Mouse (Mus musculus): ENCODE data around the gene Eva1c.

The Eva1c gene

DNA sequence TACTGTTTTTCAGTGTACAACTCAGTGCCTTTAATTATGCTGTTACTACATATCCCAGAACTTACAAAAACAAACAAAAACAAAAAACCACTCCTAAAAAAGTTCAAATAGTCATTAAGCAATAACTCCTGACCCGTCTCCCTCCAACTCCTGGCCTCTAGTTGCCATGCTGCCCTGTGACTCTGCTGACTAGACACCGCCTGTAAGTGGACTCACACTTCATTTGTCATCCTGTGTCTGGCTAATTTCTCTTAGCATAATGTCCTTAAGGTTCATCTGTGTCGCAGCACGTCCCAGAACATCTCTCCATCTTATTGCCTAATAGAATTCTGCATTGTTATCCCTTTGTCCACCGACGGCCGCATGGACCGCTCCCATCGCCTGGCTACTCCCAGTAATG is 979 bp downstream of the Eva1c start:
- DNase-seq = no peak

DNA sequence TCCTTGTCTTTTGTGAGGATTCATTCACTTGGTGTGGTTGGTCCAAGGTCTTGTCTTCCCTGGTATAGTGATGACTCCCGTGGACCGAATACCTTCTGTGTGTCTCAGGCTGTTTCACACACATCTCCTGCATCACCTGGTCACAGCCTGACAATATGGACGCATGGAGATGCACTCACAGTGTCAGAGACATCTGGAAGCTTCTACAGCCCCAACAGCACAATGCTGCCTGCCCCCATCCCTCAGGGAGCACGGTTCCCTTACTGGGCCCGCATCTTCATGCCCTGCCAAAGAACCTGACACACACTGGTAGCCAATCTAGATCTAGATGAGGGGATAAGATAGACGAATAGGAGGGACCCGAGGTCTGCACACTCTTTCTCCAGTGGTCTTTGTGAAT is 2.6 kb downstream of the Eva1c start:
- no peak for DNase-seq

DNA sequence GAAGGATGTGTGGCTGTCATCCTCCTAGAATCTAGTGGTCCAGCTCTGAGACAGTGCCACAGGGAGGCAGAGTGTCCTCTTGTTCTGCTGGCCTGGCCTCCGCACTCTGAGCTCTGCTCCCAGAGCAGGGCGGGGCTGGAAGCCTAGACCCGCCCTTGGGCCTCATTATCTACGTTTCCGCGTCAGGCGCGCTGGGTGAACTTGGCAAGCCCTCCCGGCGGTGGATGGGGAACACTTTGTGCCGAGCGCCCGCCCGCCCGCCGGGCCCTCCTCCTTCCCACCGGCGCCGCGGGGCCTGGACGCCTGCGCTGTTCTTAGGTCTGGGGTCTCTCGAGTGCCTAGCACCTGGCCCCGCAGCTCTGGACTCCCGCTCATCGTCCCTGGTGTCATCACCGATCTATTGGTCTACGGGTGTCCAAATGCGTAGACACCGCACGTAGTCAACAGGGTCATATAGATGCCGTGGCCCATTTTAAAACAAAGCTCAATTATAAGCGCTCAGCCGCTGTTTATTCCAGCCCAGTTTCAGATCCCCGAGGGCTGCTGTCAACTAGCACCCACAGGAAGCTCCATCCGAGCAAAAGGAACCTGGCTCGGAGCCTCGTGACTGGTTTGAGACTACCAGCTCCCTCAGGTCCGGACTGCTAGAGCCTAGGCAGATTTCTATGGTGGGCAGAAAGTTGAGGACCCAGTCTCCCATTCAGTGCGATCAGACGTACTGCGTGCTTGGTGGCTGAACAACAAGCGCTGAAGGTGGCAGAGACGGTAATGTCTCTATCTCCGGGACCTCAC is 3.6 kb downstream of the Eva1c start:
- DNase-seq = peak; percentile 93

DNA sequence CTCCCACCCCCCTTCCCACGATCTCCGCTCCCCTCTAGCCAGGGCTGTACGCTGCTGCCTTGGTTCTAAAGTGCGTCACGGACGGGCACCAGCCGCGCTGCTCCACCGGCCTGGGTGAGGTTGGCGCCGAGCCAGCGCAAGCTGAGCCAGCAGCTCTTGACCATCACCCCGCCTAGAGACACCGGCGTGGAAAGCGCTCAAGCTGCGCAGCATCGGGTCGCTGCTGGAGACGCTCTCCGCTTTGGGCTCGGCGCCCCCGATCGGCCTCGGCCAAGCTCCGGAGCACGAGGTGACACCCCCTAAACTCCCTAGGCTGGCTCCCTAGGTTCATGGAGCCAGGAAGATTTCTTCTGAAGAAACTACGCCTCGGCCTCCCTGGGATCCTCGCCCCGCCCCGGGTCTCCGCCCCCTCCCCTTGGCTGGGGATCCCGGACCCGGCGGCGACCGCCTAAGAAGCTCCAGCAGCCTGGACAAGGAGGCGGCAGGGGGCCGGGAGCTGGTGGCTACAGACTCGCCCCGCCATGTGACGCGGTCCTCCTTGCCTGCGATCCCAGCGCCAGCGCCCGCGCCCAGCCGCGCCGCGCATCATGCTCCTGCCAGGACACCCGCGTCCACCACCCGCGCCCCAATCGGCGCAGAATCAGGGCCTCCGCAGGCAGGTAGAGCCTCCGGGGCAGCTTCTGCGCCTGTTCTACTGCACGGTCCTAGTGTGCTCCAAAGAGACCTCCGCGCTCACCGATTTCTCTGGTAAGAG is 4.3 kb downstream of the Eva1c start:
- peak; percentile 87 for DNase-seq

DNA sequence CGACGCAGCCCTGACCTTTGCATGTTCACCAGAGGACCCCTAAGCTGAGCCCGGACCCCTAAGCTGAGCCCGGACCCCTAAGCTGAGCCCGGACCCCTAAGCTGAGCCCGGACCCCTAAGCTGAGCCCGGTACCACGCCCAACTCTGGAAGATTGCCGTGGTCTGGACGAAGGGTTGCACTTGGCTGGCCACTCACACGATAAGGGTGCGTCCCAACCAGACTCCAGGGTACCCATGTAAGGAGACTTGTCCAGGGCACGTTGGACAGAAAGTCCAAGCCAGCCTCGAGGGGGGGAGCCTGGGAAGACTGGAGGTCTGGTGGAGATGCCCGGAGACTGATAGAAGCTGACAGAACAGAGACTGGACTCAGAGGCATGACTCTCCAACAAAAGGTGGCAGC is 5.2 kb downstream of the Eva1c start:
- no peak for DNase-seq

DNA sequence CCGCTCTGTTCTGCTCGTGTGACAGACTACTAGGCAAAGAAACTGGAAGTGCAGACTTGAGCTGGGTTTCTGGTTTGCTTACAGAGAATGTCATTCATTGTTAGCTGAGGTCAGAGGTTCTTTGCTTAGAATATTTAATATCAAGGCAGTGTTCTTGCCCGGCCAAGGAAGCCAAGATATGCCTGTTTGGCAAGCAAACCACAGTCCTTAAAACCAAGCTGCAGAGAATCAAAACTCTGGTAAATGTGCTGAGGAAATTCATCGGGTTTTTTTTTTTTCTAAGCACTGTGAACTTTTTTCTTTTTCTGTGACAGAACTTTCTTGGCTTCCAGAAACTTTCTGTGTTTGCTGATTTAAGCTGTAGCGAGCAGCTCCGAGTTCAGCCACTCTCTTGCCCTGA is 6.0 kb downstream of the Eva1c start:
- DNase-seq = no peak

DNA sequence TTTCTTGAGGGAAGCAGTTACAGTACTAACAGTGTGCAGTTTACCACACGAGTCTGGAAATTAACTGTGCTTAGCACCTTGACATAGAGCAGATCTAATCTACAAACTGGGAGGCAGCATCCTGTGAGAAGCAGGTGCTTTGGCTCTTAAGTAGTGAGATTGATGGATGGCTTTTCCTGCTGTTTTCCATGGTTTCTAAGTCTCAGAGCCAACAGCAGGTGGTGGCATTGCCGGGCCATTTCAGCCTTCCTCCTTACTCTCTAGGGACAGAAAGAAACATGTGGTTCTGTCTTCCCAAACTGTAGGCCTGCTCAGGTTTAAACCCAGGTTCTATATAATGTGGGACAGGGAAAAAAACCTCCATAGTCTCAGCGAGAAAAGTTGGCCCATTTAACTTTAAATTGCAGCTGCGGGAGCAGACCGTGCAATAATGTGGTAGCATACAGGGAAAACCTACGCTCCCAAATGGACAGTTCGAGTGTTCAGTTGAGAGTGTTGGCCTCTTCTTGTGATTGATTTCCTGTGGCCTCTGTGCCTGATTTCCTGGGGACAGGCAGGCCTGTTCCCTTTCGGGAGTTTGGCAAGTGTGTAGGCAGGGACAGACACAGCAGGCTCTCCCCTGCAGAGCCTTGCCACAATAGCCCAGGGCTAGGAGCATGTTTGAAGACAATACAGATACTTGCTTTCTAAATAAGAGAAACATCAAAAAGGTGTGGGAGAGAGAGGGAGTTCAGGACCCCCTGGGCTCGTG is 6.7 kb downstream of the Eva1c start:
- no peak for DNase-seq

DNA sequence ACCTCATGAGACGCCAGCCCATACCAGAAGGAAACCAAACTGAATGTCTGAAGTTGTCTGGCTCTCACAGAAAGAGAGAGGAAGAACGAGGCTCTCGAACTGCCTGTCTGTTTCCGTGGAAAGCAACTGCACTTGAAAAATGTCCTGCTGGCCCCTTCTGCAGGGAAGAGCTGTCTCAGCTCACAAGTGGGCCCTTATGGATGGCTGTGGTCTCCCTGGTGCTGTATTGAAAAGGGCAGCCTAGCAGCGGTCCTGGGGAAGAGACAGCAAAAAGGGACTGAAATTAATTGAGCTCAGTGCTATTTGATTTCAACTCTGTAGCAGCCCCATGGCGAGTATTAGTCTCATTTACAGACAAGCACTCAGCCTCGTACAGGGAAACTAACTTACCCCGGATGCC is 10.9 kb downstream of the Eva1c start:
- no peak for DNase-seq

DNA sequence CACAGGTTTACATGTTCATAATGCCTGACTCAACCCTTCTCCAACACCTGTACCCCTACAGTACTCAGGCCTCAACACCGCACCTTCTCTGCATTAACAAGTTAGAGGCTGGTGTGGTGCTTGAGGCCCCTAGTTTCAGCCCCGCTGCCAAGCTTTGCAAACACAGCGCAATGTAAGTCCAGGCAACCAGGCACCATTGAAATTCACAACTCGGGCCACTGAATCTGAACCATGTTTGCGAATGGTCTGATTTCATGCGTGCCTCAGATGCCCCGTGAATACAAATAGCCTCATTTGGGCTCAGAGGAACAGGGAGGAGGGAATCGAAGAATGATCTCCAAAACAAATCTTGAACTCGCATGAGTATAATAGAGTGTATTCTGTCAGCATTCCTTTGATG is 15.6 kb downstream of the Eva1c start:
- DNase-seq = no peak

DNA sequence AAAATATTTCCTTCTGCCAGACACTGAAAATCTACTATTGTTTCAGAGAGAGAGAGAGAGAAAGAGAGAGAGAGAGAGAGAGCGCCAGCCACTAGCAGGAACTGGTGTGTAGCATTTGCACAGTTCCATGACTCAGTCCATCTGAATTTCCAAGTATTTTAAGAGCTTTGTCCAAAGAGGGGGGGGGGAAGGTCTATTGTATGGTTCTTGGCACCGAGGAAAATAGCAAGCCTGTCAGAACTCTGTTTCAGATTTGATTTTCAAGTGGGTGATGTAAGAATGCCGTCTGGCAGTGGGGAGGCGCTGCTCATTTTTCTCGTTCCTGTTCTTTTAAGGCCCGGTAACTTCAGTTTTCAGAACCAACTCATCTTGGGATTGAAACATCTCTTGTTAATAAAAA is 18.5 kb downstream of the Eva1c start:
- no peak for DNase-seq

DNA sequence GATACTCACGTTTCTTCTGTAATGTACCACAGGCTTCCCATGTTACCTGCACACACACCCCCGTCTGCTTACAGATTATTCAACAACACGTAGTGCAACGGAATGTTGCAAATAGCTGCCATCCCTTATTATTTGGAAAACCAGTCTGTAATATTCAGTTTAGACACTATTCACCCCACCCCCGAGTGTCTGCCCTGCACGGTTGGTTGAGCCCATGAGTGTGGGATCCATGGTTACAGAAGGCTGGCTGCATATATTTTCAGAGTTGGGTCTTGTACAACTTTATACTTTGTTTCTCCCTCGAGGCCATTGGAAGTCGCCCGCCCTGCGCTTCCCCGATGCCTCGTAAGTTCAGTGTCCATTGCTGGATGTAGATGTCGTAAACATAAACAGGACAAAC is 19.1 kb downstream of the Eva1c start:
- no peak for DNase-seq

DNA sequence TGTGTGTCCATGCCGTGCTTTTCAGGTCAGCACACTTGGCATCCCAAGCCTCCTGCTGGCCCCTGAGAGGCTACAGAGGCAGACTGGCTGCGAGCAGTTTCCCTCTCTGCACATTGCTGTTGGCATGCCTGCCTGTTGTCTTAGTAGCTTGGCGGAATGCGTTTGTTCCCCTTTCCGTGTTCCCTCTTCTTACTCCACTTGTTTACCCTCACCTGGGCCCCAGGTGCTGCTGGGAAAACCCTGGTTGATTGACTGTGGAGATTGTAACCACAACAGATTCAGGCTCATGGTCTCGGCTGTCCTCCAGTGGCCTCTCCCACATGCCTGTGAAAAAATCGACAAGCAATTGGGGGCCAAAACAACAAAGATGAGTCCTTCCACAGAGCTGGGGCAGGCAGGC is 22.2 kb downstream of the Eva1c start:
- DNase-seq = peak; percentile 35

DNA sequence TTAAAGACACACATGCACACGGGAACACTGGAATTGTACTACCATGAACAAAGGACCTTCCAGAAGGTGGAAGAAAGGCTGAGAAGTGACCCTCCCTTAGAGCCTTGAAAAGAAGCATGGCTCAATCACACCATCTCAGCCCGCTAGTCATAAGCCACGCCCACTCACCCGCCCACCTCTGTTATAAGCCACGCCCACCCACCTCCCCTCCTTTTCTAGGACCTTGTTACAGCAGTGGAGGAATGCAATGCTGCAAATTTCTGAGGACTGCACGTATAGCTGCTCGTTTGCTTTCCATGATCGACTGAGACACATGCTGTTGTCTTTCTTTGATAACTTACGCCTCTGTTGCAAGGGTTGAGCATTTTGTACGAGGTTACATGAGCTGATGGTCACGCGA is 22.7 kb downstream of the Eva1c start:
- no peak for DNase-seq

DNA sequence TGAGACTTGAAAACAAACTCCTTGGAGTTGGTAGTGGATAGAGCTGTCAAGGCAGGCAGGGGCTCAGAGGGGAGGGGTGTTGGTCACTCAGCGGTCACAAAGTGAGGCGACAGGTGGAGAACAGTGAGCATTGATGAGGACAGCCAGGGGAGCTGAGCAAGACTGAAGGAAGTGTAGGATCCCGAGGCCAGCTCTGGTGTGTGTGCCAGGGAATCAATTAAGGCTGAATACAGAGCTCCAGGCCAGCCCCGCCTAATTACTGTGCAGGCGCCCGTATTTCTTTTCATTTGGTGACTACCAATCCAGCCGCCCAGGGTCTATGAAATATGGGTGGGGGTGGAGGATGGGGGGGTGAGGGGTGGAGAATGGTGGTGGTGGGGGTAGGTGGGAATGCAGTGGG is 24.4 kb downstream of the Eva1c start:
- DNase-seq = no peak

DNA sequence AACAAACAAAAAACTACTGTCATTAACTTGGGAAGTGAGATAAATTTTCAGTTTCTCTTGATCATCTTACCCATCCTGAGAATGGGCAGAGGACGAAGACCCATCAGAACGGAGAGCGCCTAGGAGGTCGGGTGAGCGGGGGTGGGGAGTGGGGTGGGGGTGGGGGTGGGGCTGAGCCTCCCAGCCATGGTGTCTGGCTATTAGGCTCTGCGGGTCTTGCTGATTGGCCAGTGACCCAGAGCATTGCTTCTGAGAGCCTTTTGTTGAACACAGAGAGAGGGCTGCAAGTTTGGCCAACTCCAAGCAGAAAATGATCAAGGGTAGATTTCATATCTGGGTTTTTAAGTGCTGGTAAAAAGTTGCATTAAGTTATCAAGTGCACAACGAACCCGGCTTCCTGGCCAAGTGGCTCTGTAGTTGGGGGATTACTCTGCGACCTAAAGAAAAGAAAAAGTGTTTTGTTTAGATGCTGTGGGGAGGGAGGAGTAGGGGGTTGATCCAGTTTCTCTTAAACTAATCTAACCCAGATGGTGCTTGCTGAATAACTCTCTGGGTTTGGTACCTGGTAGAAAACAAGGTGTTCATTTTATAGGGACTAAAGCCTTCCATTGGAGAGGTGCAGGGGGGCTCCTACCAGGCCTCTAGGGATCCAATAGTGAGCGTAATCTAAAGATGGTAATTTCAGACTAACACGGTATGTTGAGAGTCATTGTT is 25.3 kb downstream of the Eva1c start:
- no peak for DNase-seq

DNA sequence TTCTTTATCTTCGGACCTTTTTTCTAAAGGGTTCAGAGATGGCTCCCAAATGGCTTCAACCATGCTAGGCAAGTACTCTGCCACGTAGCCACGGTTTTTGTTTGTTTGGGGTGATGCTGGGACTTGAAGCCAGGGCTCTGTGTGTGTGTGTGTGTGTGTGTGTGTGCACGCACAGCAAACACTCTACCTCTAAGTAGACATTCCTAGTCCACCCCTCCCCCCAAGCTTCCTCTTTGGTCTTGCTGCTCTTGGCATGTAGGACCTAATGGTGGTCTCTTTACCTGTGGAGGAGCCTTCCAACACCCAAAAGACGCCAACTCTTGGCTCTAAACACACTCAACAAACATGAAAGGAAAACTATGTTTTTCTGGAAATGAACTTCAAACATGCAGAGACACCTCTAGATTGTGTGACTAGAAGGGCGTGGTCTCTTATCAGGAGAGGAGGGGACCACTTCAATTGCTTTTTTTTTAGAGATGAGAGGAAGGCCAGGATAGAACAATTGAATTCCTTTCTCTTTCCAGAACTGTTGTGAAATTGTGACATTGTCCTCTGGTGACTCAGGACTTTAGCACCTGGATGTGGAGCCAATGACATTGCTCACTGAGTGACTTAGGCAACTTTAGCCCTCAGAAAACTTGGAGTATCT is 30.2 kb downstream of the Eva1c start:
- DNase-seq = no peak

DNA sequence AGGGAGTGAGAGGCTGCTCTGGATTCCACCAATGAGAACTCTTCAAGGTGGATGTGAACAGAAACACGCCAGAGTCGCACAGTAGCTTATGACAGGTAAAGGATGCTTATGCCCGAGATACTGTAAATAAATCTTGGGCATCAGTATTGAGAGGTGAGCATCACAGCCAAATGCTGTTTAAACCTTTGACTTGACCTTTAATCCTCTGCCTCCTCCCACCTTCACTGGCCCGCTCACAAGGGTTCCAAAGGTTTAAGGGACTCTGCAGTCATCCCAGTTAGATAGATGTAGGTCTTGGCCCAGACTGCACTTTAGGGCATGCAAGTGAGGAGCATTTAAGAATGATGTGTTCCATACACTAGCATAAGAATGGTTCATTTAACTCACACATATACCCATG is 31.7 kb downstream of the Eva1c start:
- no peak for DNase-seq

DNA sequence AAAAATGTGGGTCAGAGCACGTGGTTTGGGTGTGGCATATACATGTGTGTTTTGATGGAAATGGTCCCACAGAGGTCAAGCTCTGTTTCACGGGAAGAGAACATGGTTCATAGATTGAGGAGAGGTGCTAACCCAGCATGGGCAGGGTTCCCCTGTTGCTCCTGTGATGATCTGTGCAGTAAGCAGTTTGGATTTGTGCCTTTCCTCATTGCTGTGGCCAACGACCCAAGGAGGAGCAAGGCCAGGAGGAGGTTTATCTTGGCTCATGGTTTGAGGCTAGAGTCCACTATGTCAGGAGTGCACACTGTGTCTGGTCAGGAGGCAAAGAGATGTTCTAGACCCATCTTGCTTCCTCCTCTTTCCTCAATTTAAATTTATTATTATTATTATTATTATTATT is 36.5 kb downstream of the Eva1c start:
- peak; percentile 33 for DNase-seq

DNA sequence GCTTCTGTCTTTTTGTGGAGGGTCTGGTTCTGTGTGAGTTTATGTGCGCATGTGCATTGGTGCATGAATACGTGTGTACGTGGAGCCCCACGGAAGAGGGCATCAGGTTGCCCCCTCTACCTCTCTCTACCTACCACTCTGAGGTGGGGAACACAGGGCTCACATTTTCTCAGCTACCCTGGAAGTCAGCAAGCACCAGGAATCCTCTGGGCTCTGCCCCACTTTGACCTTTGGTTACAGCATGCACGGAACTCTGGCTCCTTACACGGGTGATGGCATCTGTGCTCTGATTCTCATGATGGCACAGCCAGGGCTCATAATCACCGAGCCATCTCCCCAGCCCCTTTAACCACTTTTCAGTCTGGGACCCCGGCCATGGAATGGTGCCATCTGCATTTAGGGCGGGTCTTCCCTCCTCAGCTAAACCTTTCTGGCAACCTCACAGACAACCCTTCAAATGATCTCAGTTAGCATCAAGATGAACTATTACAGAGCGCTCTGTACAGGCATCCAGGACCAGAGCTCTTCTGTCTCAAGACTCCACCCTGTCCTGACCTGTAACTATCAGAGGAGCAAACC is 37.0 kb downstream of the Eva1c start:
- no peak for DNase-seq

DNA sequence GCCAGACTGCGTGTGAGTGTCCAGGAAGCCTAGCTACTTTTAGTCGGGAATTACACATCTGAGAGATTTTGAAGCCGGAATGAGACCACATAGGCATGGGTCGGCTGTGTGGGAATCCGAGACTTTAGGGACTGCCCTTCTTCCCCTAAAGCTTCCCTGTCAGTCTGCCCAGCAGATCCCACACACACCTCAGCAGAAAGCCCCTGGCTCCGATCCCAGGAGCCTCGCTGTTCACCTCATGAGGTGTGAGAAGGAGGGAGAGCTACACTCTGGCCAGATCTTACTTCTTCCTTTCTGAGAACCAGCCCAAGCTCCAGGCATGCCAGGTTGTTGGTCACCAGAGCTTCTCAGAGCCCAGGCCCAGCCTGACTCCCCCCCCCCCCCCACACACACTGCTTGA is 38.2 kb downstream of the Eva1c start:
- DNase-seq = no peak

DNA sequence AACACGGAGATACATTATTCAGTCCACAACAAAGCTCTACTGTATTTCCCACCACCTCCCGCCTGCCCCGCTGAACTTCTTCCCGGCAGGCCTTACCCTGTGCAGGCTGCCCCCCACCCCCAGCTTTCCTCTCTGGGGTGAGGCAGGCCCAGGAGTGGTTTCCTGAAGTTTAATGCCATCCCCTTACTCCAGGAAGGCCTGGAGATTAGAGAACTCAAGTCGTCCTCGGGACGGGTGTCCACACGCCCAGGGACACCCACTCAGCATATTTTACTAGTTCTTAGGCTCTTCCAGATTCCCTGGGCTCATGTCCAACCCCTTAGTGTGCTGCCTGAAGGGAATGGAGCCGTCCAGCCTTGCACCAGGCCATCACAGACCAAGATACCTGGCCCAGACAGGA is 39.1 kb downstream of the Eva1c start:
- DNase-seq = no peak

DNA sequence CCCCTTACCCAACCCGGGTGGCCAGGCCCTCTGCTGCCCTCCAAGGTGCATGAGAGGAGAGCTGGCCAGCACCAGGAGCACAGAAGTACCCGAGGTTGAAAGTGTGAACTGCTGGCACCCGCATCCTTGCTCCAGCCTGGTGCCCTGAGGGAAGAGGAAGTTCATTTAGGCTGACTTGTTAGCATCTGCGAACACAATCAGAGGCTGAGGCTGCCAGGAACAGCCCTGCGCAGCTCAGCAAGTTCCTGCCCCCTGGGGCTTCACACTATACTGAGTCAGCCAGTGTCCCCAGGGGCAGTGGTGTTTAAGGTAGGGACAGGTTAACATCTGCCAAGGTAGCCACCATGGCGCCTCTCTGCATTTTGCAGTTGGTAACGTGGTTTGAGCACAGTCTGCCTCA is 41.6 kb downstream of the Eva1c start:
- DNase-seq = peak; percentile 54

Data from kidney, adult 18-20 months (tissue).